Mouse (Mus musculus): ENCODE measurements around the gene Slc9a3r2.
"Not testable (repeated sequence)": the region's sequence is repeated elsewhere in the genome, so short reads cannot be mapped to it uniquely, and the experiment has no call there.

Slc9a3r2 gene

DNA sequence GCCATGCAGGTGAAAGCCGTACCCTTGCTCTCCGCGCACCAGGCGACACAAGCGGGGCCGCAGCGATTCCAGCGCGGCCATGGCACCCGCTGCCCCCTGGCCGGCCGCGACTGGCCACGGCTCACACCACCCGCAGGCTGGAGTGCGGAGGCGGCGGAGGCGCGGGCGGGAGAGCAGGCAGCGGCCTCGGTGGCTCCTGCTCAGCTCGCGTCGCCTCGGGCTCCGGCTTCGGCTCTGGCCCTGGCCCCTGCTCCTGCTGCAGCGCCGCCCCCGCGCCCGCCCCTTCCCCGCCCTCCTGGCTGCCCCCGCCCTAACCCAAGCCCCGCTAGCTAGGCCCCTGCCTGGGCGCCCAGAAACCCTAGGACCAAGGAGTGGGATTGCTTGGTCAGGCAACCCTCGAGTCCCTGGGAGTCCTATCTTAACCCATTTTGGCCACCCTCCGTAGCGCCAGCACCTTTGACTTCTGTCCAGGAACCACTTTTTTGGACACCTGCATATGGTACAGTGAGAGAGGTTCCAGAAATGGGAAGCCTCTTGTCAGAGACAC is at the start of gene Slc9a3r2:
TSS of gene Slc9a3r2 (minus strand) at position 258 of the 547 bp plus-strand sequence.
- peak; percentile 84 for DNase-seq

DNA sequence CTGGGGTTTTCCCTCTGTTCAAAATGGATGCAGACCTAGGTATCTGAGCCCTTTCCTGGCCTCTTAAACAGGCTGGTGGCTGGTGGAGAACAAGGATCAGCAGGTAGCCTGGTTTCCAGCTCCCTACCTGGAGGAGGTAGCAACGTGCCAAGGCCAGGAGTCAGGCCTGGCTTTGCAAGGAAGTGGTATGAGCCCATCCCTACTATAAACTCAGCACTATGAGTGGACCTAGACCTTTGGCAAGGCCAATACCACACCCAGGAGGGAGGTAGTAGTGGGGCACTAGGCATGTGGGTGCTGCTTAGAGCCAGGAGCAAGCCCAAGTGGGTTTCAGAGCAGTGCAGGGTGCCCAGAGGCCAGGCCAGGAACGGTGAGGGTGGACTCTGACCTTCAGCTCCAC is 49.3 kb upstream of the Slc9a3r2 start:
- no peak for DNase-seq

GRCm38 (mm10) chr17:24698715-24699114 is 48.6 kb upstream of the Slc9a3r2 start:
- no peak for DNase-seq

- no peak for DNase-seq
These were observed 47.9 kb upstream of the Slc9a3r2 start for GRCm38 (mm10) chr17:24697985-24698384.

DNA sequence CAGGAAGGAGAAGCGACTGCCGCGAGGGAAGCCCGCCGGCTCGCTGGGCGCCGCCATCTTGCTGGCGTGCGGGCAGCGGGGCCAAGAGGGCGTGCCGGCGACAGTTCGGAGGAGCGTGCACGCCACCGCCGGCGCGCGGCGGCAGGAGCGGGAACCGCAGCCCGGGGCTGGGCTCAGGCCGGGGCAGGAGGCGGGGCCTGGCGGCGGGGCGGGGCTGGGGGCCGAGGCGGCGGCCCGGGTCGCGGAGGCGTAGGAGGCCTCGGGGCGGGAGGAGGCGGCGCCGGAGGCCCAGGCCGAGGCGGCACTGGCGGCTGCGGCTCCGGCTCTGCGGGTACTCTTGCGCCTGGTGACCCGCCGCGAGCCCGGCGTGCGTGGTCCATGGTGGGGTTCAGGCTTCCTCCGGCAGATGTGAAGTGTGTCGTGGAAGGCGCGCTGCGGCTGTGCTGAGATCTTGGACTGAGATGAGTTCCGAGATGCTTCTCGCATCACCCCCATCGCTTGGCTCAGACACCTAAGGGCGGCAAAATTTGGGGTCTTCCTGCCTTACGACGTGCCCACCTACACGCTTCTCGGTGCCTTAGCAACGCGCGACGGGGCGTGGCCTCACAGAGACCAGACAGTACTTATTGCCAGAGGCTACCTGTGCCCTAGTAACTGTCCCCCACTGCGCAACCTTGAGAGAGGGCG is 46.0 kb upstream of the Slc9a3r2 start, which contains the start of the genes Gfer and Noxo1:
TSS of gene Gfer (minus strand) at position 146 of the 687 bp plus-strand sequence.
TSS of gene Noxo1 (plus strand) at position 224 of the 687 bp plus-strand sequence.
- peak; percentile 94 for DNase-seq

DNA sequence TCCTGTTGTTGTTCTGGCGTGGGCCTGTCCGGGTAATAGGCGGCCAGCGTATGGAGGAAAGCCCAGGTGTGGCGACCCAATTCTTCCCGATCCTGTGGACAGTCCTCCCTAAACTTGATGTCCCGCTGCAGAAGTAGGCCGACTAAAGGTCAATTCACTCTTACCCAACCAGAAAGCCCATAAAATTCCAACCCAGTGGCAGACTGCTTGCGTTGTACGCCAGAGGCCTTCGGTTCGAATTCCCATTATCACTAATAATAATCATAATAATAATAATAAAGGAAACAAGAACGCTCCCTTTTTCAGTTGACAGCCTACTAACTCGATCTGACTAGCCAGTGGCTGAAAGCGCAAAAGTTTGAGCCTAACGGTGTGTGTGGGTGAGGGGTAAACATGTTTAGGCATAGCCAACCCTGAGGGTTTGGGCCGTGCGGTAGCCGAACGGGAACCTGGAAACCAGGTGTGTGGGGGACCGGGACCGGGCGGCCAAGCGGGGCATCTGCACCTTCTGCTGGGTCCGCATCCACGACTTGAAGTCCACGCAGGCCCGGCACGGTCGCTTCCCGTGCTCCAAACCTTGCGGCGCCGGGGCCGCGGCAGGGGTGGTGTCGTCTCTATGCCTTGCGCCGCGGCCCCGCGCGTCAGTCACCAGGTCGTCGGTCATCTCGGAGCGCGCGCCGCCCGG is 45.3 kb upstream of the Slc9a3r2 start:
- DNase-seq, result no peak

GRCm38 (mm10) chr17:24692385-24692784 is 42.3 kb upstream of the Slc9a3r2 start:
- DNase-seq, result no peak

GRCm38 (mm10) chr17:24689251-24690081 is 39.3 kb upstream of the Slc9a3r2 start, which contains the start of gene Syngr3:
Gene Syngr3 (minus strand): TSS chr17:24689955.
- no peak for DNase-seq

DNA sequence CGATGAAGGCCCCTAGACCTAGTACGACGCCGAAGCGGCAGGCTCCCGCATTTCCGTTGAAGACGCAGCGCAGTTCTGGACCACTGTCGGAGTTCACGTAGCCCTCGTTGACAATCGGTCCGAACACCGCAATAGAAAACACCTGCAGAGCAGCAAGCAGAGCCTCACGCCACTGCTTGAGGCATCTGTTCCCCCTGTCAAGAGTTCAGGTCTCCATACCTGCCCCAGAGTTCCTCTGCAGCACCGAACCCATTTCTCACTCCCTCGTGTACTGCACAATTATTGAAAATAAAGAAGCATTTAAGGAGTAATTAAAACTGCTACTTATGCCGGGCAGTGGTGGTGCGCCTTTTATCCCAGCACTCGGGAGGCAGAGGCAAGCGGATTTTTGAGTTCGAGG is 37.5 kb upstream of the Slc9a3r2 start:
- DNase-seq, result no peak

- DNase-seq, result peak; percentile 72
These were observed 37.0 kb upstream of the Slc9a3r2 start for GRCm38 (mm10) chr17:24687146-24687595.

- DNase-seq, result peak; percentile 53
These were observed 36.4 kb upstream of the Slc9a3r2 start for GRCm38 (mm10) chr17:24686514-24686913.

DNA sequence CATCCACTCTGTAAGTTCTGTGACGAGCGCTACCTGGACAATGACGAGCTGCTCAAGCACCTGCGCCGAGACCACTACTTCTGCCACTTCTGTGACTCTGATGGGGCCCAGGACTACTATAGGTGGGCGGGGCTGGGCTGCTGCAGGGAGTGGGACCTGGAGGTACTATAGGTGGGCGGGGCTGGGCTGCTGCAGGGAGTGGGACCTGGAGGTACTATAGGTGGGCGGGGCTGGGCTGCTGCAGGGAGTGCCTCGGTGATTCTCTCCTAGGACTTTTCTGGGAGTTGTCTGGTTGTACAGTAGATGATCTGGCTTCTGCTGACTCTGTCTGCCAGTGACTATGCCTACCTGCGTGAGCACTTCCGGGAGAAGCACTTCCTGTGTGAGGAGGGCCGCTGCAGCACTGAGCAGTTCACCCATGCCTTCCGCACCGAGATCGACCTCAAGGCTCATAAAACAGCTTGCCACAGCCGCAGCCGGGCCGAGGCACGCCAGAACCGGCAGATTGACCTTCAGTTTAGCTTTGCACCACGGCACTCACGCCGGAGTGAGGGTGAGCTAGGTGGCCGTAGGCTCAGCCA is 27.5 kb upstream of the Slc9a3r2 start:
- DNase-seq, result no peak

GRCm38 (mm10) chr17:24676877-24677276 is 26.8 kb upstream of the Slc9a3r2 start:
- DNase-seq, result no peak

- DNase-seq, result peak; percentile 75
These were observed 26.1 kb upstream of the Slc9a3r2 start for GRCm38 (mm10) chr17:24676187-24676586.

- DNase-seq, result no peak
These were observed 24.1 kb upstream of the Slc9a3r2 start for GRCm38 (mm10) chr17:24674277-24674676.

GRCm38 (mm10) chr17:24672141-24672540 is 22.0 kb upstream of the Slc9a3r2 start:
- peak; percentile 74 for DNase-seq

- DNase-seq, result no peak
These were observed 21.2 kb upstream of the Slc9a3r2 start for GRCm38 (mm10) chr17:24671346-24671745.

DNA sequence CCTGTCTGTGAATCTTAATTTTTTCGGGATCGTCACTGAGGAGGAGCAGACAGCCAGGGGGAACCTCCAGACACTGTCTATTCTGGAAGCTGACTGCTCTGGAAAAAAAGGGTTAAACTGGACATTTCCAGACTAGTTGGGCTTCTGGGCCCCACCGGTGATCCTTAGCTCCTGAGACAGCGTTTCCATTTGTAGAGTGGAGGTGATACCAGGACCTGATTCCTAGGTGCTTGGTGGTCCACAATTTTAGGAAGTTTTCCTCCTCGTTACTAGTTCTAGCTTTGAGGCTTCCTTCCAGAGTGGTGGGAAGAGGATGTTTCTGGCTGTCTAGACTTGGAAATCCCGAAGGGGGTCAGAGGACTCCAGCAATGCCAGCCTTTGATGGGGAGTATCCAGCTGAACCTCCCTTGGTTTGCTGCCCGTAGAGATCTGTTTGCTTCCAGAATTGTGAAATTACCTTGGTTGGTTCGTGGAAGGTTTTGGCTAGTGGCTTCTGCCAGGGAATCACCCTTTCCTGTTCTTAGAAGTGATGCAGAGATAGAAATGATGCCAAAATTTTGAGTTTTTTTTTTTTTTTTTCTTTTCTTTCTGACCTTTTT is 20.2 kb upstream of the Slc9a3r2 start:
- no peak for DNase-seq

DNA sequence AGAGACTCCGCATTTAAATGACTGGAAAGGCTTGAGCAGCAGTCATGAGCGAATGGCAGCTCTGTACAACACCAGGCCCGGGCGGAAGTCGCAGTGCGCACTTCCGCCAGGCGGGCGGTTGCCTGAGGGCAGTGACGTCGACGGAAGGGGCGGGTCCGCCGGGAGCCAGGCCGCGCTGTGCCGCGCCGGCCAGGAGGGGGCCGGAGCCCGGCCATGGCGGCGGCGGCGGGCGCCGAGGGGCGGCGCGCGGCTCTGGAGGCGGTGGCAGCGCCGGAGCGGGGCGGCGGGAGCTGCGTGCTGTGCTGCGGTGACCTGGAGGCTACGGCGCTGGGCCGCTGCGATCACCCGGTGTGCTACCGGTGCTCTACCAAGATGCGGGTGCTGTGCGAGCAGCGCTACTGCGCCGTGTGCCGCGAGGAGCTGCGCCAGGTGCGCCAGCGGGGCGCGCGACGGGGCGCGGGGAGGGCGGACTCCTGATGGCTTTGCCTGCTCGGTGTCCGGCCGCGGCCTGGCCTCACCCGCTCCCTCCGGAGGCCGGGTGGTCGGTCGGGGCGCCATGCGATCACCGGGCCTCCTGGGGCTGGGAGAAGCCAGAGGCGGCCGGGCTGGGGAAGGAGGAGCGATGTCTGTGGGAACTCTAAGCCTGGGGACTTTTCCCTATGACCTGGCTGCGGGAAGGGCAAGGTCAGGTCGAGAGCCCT is 19.6 kb upstream of the Slc9a3r2 start, which contains the start of gene Zfp598:
TSS of gene Zfp598 (plus strand) at position 143 of the 701 bp plus-strand sequence.
- peak; percentile 98 for DNase-seq

DNA sequence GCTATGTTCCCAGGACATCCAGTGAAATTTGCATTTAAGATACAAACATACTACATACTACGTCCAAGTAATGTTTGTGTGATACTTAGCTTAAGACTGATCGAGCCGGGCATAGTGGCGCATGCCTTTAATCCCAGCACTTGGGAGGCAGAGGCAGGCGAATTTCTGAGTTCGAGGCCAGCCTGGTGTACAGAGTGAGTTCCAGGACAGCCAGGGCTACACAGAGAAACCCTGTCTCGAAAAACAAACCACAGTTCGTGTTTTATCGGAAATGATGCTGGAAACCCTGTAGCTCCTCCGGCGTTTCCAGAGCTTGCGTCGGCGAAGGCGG is 19.1 kb upstream of the Slc9a3r2 start:
- DNase-seq, result not testable (repeated sequence)

DNA sequence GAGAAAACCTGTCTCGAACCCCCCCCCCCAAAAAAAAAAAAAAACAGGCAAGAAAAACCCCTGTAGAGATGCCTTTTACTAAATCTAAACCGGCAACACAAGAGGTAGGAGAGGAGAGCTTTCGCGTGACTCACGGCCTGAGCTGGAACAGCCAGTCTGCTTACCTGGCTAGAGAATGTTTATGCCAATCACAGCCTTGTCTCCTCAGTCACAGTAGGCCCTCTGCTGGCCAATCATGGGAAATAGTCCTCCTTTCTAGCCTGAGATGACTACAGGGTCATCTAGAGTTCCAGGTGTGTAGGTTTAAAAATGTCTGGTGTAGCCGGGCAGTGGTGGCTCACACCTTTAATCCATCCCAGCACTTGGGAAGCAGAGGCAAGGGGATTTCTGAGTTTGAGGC is 17.3 kb upstream of the Slc9a3r2 start:
- peak; percentile 77 for DNase-seq
